Mouse (Mus musculus) heart, postnatal 14 days (tissue): ENCODE measurements around the gene Rtl8b. TPM values are rescaled to one million over a fixed set of nuclear protein-coding genes. Genes with fewer than 3 reads are reported as not detected.
"Not testable (repeated sequence)": the region's sequence is repeated elsewhere in the genome, so short reads cannot be mapped to it uniquely, and the experiment has no call there.

Experiments
- DNase-seq, 2 experiments: peaks; one replicate each; pipeline ENCODE4 v3.0.0; 2021 to 2022
- intact Hi-C: fragments of 180-260 bp; cut with DNase I; formaldehyde crosslinking; loops from one replicate; pipeline ENCODE4 v1.15.1; 2025
- long read RNA-seq, 2 experiments: library from polyadenylated mRNA; stranded (forward); transcript quantifications; one replicate each; pipeline ENCODE4 v2.0.0; 2021
- total RNA-seq, 2 experiments: library from RNA; stranded (reverse); gene quantifications; 2 replicates each; pipeline ENCODE4 v1.2.3; 2021

Gene Rtl8b
- 100 to 1,000 TPM in 1 of 2 experiments, 10 to 100 TPM in 1; 95.2 to 139 TPM for total RNA-seq
- long read RNA-seq, experiment 1, transcript Rtl8b-201 (1 exons, 1,232 nt): major isoform, 111 of 112 reads
- long read RNA-seq, experiment 1, partial matches to known transcripts: 0 of 112 reads
- long read RNA-seq, experiment 1, other reads (novel, unspliced or antisense): 1 of 112 reads
- long read RNA-seq, experiment 2, transcript Rtl8b-201 (1 exons, 1,232 nt): major isoform, 49 of 49 reads
- long read RNA-seq, experiment 2, partial matches to known transcripts: 0 of 49 reads
- long read RNA-seq, experiment 2, other reads (novel, unspliced or antisense): 0 of 49 reads

DNA sequence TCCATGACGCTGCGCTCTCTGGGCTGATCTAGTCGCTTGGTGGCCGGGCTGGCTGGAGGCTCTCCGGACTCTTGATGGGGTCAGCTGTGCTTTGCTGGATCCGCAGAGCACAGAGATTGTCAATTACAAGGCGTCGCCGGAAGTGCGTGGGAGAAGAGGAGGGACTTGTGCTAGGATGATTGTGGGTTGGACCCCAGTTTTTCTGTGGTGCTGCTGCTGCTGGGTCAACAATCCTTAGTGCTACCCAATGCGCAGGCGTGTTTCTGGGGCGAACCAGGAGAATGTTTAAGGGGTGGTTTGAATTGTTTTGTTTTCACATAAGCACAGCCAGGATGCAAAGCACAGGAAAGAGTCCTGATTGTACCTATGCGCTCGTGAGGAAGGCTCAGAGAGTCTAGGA lies at the start of gene Rtl8b:
Rtl8b (minus strand) TSS at position 115 of the 400 bp plus-strand sequence.
- intact Hi-C loops: loop anchor here (5.0 kb wide), 1 partner anchor 63 kb away; the partner anchor contains the start of genes Gm14597 and Rtl8c
- peak; percentile 80 to 83 for DNase-seq

DNA sequence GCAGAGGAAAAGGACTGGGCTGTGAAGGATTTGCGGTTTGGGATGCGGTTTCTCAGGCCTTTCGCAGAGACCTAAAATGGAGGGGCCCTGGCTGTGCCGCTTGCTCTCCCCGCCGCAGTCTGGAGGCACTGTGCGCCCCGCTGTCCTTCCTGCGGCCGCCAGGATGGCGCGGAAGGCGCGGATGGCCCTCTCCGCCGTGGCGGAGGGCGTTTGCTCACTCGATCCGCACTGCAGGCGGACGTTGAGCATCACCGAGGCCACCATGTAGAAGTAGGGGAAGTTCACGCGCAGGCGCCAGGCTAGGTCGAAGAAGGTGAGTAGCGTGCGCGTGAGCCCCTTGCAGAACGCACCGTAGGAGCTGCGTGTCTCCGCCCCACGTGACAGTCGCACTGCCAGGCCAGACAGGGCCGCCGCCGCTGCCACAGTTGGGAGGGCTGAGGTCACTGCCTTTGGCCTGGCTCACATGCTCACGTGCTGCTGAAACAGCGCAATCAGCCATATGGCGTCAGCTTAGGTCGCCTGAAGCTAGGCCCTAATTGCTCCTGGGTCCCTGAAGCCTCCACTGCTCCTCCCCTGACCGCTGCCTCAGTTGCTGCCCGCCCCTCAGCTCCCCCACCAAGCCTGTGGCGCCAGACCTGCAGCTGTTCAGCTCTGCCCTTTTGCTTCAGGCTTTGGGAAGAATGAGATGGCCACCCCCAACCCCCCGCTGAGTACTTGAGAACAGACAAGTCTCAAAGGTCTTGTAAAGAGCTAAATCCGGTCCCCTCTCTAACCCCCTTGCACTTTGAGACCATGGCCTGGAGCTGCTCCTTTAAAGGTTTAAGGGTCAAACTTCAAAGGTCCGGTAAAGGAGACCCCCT lies 46.3 kb upstream of the Rtl8b start:
- intact Hi-C loops: no loop called here
- peak; percentile 19 to 32 for DNase-seq

DNA sequence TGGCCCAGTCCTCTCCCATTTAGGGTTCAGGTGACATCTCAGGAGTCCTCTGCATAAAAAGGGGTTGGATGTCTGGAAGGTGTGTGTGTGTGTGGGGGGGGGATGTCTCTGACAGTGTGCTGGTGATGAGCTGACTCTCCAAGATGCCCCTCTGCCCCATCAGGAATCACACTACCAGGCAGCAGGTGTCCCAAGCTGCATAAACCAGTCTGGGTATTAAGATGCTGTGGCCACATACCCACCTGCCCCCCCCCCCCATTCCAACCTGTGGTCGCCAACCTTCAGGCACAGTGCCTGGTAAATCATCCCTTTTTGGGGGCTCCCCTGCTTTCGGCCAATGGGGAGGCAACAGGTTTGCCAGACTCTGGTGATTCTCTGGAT lies 45.7 kb upstream of the Rtl8b start:
- no peak for DNase-seq
- intact Hi-C loops: no loop called here

DNA sequence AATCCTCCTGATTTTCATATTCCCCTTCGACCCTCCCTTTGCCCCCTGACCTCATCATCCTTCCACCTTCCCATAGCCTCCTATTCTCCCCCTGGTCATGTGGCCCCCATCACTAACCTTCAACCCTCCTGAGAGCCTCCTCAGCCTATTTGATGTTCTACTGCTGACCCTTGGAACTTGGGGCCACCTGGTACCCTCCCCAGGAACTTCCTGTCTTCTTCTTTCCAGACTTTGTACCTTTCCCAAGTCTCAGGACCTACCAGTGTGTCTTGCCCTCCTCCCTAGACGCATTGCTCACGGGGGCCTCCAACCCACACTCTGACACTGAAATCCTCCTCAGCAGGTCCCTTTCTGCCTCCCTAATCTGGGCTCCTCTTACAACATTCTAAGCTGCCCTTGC lies 32.5 kb upstream of the Rtl8b start:
- no peak for DNase-seq
- intact Hi-C loops: no loop called here

DNA sequence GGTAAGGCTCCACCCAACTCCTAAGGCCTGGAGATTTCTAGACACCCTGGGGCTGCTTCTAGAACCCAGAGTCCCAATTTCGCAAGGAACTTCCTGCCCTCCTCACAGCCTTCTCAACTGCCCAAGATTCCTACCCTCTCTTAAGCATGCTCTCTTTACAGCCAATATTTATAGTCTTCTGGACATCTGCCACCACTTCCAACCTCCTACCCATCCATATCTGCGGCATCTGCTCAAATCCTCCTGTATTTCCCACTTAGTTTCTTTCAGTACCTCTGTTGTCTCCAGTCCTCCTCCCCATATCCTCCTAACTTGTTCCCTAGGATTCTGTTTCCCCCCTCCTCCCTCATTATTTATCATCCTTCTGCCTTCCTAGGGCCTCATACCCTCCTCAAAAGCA lies 29.0 kb upstream of the Rtl8b start:
- no peak for DNase-seq
- intact Hi-C loops: no loop called here

DNA sequence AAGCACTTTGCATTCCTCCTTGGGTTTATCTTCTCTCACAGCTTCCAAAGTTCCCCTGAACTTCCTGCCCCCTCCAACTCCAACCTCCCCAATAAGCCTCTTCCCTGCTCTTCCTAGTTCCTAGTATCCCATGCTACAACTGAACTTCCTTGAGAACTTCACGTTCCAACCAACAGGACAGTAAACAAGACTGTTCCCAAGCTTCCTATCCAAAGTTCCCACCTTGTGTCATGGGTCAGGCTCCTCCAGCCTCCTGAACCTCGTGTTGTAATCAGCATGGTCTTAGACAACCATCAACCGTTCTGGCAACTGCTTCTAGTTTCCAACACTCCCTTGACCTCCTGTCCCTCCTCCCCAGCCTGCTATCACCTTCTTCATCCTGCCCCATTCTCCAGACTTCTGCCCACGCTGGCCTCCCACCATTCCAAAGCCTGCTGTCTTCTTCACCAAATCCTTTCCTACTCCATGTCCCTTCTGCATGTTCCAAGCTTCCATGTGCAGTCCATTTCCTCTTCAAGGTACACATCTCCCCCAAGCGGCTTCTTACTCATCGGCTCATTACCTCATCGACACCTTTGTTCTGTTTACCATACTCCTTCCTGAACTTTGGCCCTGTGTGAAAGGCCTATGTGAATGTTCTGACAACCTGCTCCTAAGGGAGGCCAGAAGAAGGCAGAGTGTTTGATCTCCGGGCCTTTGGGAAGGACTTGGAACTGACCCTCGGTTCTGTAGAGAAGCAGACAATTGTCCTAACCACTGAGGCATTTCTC lies 24.0 kb upstream of the Rtl8b start:
- DNase-seq: no peak
- intact Hi-C loops: no loop called here

DNA sequence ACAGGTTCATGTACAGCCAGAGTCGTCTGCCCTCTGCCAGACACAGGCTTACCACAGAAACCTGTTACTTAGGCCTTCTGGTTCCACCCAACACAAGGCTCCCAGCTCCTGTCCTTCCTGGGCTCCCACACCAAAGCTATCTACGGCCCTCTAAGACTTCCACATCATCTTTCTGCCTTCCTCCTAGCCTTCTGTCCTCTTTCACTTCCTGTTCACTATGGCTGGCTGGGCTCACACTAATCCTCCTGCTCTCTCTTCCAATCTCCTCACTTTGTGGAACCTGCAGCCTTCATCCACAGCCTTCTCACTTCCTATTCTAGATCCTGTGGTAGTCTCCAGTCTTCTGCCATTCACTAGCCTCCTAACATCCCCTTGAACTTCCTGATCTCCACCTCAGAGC lies 22.9 kb upstream of the Rtl8b start:
- DNase-seq: no peak

DNA sequence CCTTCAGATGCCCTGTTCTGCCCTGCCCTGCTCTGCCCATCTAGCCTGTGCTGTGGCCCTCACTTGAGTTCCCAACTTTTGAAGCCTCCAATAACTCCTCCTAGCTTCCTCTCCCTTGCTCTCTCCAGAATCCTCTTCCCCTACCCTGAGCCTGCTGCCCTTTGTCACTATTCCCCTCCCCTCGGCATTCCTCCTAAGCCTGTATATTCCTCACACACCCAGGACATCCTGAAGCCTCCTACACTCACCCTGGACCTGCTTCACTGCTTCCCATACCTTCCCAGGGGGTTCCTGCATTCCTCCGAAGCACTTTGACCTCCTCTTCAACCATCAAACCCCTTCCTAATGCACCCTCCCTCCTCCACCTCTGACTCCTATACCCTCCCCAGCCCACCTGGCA lies 21.9 kb upstream of the Rtl8b start:
- intact Hi-C loops: no loop called here
- DNase-seq: no peak

More for the DNA sequence above, 22.9 kb upstream of the Rtl8b start:
- intact Hi-C loops: no loop called here

DNA sequence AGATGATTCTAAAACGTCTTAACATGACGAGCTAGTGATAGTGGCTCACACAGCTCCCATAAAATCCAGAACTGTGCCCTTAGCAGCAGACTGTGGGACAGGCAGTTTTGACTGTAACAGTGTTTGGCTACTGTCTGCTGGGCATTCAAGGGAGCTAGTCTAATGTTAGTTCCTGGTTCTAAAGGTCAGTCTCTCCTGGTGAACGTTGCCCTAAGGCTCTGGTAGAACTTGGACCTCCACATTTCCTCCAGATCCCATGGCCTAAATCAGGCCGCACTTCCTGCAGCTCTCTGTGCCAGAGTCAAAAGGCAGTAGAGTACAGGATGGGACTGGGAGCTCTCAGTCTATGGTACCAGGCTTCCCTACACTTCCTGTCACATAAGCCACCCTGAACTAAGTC lies 14.5 kb upstream of the Rtl8b start:
- DNase-seq, intact Hi-C loops: not testable (repeated sequence)

DNA sequence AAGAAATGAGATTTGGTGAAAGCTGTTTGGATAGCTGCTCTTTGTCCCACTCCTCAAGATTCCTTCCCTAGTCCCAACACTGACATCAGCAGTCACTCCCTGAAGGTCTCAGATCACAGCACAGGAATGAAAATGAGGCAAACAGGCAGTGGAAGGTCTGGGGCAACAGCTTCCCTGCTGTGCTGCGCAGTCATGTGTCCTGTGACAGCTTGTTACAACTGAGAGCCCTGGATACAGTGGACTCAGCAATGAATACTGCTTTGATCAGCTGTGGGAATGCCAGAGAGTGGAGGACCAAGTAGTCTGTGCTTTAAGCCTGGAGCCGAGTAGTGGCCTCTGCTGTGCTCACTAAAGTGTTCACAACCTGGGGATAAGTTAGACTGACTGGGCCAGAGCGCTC lies 12.4 kb upstream of the Rtl8b start:
- intact Hi-C loops, DNase-seq: not testable (repeated sequence)

DNA sequence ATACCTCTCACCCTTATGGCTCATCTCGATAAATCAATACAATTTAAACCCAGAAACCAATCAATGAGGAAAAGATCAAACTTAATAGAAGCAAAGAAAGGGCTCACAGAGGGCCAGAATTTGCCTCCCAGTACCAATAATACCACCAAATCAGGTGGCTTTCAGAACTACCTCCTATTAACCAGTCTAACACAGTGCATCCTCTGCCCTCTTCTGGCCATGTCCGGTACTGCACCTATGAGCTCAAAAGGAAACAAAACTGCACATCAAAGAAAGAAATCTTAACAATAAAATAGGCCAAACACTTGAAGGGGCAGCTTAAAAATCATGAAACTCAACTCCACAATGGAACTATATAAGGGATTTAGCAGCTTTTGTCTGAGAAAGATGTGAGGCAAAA lies 6.7 kb upstream of the Rtl8b start:
- peak; percentile 65 to 74 for DNase-seq
- intact Hi-C loops: not testable (repeated sequence)

DNA sequence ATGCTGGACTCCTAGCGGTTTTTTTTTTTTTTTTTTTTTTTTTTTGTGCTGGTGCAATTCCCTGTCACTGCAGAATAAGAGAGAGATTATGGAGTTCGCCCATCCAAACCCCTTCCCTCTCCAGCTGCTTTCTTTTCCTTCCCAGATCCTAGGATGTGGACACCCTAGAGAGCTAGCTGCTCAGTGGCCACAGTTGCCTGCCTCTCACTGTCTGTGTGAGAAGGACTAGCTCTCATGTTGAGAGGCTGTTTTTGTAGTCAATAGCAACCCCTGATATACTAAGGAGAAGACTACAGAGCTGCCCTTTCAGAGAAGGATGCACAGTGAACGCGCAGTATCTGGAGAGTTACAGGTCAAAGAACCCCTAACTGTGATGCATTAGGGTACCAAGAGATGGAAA lies 488 bp upstream of the Rtl8b start:
- intact Hi-C loops: loop anchor here (5.0 kb wide), 1 partner anchor 63 kb away; the partner anchor contains the start of genes Gm14597 and Rtl8c
- not testable (repeated sequence) for DNase-seq

DNA sequence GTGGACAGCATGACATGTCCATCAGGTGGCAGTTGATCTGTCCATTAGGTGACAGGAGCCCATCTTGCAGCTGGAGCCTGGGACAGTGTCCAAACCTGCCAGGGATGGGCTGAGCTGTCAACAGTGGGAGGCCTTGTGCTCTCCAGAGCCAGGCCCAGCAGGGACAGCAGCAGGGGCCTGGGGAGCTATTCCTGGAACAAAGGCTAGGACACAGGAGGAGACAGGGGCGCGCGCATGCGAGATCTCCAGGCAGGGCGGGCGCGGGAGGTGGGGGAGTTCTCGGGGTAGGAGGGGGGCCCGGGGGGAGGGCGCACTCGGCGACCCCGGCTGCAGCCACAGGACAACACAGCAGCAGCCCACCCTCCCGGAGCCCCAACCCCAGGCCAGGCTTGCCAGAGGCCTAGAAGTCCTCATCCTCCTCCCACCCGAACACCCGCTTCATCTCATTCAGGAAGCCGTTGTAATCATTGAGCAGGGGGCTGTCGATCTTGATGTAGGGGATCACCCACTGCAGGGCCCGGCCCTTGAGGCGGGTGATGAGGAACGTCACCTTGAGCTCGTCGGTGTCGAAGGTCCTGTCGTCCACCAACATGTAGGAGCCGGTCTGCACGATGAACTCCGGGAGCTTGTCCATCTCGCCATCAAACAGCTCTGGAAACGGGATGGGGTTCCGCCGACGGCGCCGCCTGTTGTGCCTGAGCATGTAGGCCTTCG lies 494 bp downstream of the Rtl8b start:
- DNase-seq: not testable (repeated sequence)
- intact Hi-C loops: loop anchor here (5.0 kb wide), 1 partner anchor 62 kb away; the partner anchor contains the start of genes Gm14597 and Rtl8c

DNA sequence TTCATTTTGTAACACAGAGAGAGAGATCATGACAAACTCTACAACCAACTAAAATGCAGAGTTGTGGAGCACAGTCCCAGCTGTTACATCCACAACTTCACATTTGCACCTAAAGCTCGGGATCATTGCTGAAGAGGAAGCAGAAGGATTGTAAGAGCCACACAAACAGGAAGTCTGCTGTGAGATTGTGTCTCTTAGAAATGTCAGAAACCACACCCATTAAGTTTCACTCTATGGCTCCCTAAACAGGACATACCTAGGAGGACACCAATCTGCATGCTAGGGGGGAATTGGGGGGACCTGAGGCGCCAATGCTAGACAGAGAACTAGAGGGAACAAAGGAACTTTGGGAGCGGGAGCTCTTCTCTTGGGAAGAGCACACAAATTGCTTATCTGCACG lies 17.3 kb downstream of the Rtl8b start:
- intact Hi-C loops, DNase-seq: not testable (repeated sequence)

DNA sequence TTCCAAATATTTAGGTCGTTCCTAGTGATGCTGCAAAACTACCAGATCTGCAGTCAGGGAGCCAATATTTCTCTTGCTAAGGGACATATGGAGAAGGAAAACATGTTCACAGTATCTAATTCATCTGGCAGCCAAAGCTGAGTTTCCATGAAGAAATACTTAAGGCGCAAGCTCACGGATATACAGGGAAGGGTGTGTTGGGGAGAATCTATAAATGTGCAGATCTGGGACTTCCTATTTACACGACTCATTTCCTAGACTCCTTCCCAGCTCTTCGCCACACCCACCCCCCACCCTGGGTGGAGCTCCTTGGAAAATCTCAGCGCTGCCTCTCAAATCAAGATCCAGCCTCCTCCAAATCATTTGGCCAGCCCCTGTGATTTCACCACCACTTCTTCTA lies 24.3 kb downstream of the Rtl8b start:
- intact Hi-C loops: no loop called here
- DNase-seq: no peak

DNA sequence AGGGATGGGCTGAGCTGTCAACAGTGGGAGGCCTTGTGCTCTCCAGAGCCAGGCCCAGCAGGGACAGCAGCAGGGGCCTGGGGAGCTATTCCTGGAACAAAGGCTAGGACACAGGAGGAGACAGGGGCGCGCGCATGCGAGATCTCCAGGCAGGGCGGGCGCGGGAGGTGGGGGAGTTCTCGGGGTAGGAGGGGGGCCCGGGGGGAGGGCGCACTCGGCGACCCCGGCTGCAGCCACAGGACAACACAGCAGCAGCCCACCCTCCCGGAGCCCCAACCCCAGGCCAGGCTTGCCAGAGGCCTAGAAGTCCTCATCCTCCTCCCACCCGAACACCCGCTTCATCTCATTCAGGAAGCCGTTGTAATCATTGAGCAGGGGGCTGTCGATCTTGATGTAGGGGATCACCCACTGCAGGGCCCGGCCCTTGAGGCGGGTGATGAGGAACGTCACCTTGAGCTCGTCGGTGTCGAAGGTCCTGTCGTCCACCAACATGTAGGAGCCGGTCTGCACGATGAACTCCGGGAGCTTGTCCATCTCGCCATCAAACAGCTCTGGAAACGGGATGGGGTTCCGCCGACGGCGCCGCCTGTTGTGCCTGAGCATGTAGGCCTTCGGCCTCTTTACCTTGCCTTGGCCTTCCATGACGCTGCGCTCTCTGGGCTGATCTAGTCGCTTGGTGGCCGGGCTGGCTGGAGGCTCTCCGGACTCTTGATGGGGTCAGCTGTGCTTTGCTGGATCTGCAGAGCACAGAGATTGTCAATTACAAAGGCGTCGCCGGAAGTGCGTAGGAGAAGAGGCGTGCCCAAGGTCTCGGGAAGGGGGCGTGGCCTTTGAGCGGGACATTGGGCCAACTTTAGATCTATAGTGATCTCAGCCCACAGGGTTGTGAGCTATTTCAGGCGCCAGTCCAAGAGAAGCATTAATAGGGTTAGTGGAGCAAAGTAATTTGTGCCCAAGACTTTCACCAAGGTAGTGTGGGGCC lies 26.9 kb downstream of the Rtl8b start, which contains the start of gene Rtl8a:
Rtl8a (minus strand) TSS at position 703 of the 982 bp plus-strand sequence.
- DNase-seq: peak; percentile 82 to 86
- intact Hi-C loops: not testable (repeated sequence)

DNA sequence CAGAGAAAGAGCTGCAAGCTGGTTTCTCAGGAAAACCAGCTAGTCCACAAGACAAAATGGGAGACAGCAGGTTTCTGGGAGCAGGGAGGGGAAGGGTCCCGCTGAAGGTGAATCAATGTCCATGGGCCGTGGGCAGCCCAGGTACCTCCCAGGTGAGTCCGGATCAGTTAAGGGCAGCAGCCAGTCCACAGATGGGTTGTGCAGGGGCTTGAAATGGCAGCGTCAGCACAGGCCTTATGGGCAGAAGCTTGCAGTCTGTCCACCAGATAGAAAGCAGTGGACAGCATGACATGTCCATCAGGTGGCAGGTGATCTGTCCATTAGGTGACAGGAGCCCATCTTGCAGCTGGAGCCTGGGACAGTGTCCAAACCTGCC lies 27.6 kb downstream of the Rtl8b start:
- DNase-seq, intact Hi-C loops: not testable (repeated sequence)

DNA sequence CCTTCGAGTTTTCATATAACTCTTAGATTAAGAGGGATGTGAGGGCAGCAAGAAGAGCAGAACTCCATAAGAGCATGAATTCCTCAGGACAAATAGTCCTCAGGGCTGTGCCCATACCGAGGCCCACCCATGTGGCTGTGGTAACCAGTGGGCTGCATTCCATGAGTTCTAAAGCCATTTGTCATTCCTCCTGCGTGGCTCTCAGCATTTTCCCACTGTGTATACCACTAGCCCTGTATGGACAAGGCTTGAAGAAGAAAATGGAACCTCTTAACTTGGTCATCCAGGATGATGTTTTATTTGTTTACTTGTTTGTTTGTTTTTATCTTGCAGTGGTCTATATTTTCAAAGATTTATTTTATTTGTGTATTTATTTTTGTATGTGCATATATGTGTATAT lies 32.1 kb downstream of the Rtl8b start:
- DNase-seq, intact Hi-C loops: not testable (repeated sequence)
